Mouse (Mus musculus): ENCODE results near the gene Gm9887.
"Not testable (repeated sequence)": the region's sequence is repeated elsewhere in the genome, so short reads cannot be mapped to it uniquely, and the experiment has no call there.

DNA sequence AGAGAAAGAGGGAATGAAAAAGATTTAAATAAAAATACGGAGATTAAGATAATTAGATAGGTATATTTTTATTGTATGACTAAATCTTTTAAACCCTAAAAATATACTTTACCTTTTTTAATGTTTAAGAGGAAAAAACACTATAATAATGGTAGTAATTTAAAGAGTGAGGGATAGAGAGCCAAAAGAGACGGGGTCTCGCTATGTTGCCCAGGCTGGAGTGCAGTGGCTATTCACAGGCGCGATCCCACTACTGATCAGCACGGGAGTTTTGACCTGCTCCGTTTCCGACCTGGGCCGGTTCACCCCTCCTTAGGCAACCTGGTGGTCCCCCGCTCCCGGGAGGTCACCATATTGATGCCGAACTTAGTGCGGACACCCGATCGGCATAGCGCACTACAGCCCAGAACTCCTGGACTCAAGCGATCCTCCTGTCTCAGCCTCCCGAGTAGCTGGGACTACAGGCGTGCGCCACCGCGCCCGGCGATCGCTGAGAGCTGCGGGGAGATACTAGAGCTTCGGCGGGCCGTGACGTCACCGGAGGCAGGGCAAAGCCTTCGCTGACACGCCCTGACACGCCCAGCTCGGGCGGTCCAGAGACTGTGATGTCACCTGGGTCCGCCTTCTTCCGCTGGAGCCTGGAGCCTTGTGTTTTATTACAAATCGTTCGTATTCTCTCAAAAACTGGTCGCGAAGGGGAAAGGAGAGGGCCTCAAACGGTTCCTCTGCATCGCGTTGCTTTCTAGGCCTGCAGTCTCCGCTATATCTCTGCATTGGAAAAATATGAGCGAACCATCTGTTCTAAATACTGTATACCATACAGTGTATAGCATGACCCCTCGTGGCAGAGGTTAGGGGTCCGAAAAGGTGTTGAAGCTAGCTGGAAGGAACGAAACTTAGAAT, 11.0 kb downstream of the Gm9887 start:
- TF ChIP-seq BHLHE40 (IDR thresholded peaks at IDR 0.05; ENCODE audit: low read depth, low read length) = not testable (repeated sequence)
- TF ChIP-seq ZMIZ1 (IDR thresholded peaks at IDR 0.05; ENCODE audit: low read depth, low read length) (peak; percentile 97), POLR2A (IDR thresholded peaks at IDR 0.05; ENCODE audit: low read depth, low read length) (peak; percentile 96), CHD1 (IDR thresholded peaks at IDR 0.05; ENCODE audit: low read depth, low read length) (peak; percentile 92; the same call in 1 of the 2 replicates)
